Mouse (Mus musculus) NIH3T3 (cell line): ENCODE data around the gene Gm17455.

Source experiments
- DNase-seq: peaks from one replicate; pipeline ENCODE4 v3.0.0-alpha.2; 2012; ENCODE audit warnings: low read depth

Gm17455 gene

DNA sequence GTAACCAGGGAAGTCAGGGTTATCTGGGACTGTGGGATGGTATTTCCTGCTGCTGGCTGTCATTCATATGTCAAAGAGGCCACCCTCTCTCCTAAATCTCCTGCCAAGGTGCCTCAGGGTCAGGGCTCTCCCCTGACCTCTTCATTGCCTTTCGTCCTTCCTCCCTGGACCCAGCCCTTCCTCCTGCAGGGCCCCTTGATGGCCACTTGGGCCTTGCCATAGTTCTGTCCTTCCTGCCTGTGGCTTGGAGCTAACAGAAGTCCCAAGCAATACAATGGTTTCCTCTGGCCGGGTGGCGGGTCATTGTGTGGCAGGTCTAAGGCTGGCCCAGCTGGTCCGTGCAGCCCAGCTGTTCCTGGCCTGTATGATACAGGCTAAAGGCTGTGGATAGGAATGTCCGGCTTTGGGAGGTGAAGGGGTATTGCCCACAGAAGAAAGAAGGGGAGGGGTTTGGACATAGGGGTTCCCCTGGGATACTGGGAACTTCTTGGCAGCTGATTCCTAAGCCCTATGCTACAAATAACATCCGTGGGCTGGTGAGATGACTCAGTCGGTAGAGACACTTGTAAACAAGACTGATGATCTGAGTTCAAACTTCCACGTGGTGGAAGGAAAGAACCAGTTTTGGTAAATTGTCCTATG, 25.5 kb upstream of the Gm17455 start:
- peak; percentile 91 for DNase-seq

DNA sequence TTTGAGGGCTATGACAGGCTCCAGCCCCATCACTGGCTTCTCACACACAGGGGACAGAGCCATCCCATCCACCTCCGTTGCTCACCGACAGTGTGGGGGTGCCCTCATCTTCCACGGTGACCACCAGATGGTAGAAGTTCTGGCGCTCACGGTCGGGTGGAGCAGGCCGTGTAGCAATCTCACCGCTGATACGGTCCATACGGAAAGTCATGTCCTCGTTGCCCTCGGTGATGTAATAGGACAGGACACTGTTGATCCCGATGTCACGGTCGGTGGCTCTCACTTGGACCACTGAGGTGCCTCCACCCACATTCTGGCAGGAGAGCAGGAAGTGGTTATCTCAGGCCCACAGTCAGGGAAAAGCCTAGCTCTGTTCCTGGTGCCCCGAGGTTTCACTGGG, 22.8 kb upstream of the Gm17455 start:
- DNase-seq = no peak

DNA sequence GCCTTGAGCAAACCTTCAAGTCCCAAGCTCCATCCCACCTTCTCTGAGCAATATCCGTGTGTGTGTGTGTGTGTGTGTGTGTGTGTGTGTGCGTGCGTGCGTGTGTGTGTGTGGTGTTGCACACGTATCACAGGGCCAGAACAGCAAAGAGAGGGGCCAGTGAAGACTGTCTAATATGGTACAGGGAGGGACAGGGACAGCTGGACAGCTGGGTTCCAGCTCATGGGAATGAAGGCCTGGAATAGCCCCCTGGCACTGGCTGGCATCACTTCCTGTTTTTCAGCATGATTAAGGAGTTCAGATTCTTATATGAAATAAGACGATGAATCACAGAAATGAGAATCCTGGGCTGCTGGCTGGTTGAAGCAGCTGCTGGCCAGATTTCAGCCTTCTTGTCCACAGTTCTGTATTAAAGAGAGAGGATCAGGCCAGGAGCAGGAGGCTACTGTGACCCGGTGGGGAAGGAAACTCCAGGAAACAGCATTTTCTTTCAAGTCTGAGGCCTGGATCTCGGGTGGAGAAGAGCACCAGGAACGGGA, 20.0 kb upstream of the Gm17455 start:
- DNase-seq = peak; percentile 91

DNA sequence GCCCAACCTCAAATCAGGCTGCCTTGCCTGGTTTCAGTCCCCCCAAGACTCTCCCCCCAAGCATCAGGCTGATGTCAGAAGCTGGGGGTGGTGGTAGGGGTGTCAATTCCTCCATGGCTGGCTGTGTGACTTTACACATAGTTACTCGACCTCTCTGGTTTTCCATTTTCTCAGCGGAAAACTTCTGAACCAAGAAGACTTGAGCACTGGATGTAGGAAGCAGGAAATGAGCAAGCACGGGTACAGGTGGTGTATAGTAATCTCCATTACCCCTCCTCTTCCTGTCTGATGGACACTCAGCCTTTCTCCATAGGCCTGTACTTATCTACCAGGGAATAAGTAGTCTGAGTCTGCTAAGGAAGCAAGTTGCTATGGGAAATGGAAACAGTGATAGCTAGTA, 19.3 kb upstream of the Gm17455 start:
- DNase-seq = no peak

DNA sequence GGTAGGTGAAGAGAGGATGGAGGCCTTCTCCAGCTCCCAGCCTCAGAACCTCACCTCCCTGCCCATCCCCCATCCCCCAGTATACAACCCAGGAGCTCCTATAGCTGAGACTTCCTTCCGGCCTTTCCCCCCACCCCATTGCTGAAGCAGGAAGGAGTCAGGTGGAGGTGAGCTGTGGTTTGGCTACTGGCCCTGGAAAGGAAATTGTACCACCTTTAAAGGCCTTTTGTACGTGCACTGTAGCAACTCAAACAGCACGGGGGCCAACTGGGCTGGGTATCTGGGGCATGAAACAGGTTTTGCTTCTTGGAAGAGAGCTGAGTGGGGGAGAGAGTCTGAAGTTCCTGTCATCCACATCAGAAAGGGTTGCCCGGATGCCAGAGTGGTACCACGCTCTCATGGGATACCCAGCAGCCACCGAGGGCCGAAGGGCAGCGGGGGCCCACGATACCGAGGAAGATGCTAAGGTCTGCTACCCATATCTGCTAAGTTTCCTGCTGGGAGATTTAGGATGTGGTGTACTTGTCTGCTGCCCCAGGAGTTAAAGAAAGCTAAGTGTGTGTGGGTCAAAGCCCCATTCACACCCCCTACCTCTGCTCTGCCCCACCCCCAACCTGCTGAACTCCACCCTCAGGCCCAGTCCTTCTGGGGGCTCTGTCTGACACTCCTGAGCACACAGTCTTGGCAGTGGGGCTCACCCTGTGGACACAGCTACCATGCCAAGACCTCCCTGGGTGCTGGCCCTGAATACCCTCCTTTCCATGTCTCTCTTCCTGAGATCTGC, 18.2 kb upstream of the Gm17455 start:
- DNase-seq = no peak

DNA sequence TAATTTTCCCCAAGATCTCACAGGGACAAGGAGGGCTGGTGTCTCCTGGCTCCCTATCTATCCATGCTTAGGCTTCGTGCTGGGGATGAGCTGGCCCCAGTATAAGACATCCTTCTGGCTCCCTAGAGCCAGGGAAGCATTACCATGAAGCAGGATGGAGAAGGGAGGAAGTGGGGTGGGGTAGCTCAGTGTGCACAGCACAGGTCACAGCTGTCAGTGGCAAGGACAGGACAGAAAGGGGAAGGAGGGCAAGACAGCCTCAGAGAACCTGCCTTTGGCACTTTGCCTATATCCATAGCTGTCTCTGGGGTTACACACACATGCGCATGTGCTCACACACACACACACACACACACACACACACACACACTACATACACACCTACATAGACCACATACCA, 11.2 kb upstream of the Gm17455 start:
- no peak for DNase-seq

DNA sequence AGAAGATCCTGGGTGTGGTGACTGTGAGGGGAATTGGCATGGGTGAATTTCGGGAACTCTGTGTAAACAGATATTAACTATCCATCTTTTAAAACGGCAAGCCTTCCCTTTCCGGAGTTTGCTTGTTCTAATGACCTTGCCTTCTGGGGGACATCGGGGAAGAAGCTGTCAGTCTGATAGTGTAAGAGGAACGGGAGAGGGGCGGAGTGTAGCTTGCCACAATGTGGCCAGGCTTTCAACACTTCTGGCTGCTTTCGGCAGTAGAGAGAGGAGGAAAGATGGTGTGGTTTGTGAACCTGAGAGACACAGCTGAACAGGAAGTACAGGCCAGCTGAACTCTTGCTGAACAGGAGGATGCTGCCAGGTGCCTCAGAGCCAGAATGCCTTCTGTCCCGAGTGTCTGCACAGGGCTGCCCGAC, 10.1 kb upstream of the Gm17455 start:
- DNase-seq = peak; percentile 53

DNA sequence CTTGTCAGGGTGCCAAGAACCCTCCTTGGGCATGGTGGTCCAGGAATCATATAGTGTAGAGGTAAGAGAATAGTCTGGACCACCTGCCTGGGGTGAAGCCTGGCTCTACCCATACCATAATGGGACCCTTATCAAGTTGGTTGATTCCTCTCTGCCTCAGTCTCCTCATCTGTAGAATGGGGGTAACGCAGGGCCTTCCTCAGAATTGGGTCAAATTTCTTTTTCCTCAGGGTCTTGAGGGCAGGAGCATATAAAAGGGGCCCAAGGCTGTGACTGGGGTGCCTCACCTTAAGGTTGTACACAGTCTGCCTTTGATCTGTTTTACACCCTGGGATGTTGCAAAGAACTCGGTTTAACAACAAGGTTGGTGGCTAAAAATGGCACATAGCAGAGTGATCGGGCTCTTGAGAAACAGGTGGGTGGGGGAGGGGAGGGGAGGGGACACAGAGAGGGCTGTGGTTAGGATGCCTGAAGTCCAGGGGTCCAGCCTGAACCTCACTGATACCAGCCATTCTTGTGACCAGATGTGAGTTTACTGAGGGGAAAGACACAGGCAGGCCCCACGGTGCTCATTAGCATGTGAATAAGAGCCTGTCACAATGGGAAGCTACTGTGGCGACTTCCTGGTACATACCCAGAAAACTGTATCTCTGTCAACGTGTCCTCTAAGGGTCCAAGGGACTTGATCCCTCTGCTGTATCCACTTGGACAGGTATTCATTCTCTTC, 9.2 kb upstream of the Gm17455 start:
- no peak for DNase-seq

DNA sequence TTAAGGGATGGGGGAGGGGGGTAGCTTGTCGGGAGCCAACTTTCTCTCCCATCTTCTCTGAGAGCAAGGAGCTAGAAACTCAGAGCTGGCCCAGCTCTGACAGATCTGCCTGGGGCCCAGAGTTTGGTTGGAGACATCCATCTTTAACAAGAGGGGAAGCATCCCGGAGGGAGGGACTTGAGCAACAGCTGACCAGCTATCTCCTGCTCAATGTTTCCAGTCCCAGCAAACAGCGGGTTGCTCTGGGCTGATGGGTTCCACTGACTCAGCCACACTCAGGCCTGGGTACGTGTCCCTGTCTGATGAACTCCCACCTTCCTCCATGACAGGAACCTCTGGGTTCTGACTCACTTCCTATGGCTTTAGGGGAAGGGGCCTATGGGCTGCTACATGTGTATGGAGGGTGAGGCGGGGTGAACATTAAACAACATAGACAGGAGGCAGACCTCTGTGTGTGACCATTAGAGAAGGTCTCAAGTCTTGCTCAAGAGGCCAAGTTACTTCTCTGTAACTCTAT, 8.6 kb upstream of the Gm17455 start:
- DNase-seq = no peak

DNA sequence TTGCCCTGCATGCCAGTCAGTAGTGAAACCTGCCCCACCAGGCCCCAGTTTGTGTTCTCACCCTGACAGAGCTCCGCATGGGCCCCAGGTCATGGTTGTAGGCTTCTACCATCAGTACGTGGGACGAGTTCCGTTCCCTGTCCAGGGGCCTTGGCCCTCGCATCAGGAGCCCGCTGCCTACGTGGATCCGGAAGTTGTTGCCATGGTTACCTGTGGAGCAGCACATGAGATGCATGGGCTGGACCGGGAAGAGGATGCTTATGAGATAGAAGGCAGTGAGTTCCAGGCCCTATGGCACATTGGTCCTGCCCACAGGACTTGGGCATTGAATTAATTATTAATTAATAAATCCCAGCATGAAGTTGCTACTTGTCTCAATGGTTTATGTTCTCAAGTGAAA, 7.9 kb upstream of the Gm17455 start:
- no peak for DNase-seq

DNA sequence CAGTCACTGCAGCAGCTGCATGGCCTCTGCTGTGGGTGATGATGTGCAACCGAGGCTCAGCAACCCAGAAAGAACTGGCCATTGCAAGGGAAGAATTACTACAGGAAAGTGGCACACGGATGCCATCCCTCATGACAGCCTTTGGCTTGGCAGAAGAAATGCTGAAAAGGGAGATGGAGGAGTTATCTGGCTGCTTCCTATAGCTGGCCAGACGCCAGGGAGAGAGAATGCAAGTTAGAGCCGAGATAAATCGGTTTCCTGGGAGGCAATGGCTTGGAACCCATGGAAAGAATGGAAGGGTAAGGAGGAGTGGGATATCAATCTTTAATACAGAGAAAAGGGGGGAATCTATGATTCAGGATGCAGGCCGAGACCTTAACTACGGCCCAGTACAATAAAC, 4.6 kb upstream of the Gm17455 start:
- peak; percentile 38 for DNase-seq

DNA sequence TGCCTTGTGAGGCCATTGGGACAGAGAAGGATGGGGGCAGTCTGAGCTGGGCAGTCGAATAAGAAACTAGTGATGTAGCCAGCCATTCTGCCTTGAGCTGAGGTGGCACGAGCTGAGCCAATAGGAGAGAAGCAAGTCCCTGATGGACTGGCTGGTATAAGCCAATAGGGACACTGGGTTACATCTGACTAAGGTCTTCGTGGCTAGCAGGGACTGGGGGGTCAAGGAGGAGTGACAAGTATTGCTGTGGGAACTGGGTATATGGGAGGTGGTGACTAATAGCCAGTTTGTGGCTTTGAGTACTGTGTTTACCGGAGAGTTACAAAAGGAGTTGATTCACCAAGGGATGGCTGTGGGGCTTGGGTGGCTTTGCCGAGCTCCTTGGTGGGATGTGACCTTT, 3.9 kb upstream of the Gm17455 start:
- peak; percentile 58 for DNase-seq

DNA sequence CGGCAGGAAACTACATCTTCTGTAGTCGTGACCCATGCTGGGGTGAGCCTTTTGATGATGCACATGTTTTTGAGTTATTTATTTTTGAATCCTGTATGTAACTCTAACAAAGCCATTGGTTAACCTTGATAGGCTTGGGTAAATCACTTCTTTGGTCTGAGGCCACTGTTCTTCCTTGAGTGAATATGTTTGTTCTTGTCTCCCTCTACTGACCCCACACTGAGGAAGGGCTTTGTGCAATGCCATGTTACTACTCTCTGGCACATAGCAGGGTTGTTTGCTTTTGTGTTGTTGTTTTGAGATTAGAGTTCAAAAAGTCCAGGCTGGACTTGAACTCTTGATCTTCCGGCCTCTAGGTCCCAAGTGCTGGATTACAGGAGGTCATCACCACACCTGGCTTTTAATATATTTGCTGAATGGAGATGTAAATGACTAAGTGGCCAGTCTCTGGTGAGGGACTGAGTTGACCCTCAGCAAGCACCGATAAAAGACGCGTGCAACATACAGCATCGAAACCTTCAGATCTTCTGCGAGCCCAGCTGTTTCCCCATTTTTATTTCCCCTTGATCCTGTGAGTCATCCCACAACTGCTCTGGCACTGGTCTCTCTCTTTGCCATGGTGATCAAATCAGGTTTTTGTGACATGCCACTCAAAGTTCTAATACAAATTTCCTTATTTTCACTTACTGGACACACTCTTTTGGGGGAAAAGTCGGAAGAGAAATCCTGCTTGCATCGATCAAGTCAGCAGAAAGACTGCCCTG, 1.3 kb upstream of the Gm17455 start:
- DNase-seq = peak; percentile 60

DNA sequence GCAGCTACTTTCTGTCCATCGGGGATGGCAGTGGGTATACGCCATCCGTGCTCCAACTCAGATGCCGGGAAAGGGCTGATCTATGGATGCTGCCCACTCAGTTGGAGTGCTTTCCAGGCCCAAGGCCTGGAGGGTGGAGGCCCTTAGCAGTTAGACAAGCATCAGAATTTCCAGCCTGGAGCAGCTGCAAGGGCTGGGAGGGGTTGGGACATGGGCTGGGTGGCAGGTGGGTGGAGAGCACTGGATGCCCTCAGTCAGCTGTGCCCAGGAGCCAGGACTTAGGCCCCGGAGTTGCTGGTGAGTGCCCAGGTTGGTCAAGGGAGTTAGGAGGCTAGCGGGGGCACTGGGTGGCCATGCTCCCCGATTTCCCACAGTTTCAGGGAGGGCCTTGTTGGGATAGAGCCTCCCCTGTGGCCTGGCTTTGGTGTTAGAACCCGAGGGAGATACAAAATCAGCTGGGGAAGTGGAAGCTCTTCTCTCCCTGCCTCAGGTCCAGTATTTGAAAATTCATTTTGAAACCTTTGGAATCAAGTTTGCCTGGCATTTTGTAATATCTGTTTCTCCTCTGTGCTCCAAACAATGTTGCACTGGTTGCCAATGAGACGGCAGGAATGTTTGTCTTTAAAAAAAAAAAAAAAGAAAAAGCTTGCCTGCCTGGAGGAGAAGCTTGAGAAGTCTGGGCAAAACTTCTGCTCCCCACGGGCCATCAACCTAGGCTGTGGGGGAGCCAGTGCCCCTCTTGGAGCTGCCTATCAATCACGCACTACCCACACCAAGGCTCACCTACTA, 1.2 kb downstream of the Gm17455 start:
- DNase-seq = peak; percentile 63

DNA sequence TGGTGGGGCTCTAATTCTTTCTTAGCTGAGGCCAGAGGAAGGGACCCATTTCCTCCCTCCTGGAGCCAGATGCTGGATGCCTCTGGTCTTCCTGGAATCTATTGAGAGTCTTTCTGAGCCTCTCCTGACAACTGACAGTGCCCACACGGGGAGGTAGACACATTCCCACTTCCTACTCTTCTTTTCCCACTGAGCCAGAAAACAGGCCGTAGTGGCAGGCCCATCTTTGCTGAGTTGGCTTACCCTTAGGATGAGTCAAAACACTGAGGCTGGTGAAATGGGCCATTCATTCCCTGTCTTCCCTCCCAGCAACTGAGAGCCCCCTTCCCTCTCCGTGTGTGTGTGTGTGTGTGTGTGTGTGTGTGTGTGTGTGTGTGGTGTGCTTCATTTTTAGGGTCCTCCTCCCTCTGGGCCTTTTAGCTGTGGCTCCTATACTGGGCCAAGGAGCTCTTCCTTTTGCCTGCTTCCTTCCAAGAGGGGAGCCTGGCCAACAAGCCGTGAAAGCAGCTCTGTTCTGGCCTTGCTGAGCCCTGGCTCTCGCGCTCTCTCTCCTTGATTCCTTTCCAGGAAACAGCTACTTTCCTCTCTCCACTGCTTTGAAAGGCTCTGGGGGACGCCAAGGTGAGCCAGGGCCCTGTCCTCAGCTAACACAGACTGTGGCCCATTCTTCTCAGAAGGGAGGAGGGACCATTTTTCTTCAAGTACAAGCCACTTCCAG, 6.1 kb downstream of the Gm17455 start:
- peak; percentile 68 for DNase-seq

DNA sequence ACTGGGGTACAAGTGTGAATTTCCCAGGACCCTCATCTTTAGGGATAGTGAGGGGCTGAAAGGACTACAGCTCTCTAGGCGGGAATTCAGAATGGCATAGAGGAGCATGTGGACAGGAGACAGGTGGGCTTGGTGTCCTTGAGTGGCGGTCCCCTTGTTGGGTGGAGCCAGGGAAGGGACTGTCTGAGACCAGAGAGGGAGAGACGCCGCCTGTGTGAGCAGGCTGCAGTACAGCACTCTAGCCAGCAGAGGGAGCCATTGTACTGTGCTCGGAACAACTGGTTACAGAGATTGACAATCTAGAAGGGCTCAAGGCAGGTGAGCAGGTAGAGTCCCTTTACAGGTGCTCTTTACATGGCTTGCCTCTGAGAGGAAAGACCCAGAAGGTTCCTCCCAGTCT, 8.3 kb downstream of the Gm17455 start:
- peak; percentile 81 for DNase-seq

DNA sequence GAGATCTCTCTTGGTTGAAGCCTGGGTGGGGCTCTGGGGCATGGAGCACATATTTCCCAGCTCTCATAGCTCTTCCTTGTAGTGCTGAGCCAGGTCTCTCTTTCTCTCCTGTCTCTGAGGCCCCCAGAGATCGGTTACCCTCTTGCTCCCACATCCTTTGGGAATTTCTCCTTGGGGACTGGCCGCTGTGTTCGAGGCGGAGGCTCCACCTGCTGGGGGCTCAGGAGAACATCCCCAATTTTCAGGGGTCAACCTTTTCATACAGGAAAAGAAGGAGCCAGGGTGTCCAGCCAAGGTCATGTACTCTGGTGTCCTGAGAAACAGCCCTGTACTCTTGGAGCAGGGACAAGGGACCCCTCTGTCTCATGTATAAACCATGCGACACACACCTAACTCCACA, 12.3 kb downstream of the Gm17455 start:
- DNase-seq = peak; percentile 51

DNA sequence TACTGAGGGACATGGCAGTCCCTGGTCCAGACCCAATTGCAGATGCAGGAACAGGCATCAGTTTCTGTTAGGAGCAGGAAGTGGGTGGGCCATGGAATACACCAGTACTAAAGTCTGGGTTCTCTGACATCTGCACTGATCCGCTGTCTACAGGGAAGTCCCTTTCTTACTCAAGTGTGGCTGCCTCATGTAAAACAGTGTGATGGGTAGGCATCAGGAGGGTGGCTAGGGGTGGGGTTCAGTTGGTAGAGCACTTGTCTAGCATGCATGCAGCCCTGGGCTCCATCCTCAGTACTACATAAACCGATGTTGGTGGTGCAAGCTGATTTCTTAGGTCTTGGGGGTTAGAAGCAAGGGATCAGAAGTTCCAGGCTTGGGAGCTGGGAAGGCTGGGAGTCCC, 14.2 kb downstream of the Gm17455 start:
- DNase-seq = no peak

DNA sequence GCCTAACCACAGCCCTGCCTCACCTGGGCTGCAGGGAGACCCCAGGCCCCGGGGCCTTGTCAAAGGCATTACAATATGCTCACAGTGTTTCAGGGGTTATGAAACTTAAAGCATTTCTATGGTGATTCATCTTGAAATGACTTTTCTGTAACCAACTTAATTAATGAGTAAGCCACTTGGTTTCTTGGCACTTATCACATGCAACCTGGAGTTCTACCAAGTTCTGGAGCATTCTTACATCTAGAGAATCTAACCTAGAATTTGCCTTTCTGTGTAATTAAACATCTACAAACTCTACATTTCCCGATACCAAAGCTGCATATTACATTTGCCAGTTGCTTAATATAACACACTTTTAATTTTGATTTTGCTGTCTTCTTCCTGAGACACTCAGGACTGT, 17.5 kb downstream of the Gm17455 start:
- peak; percentile 79 for DNase-seq

DNA sequence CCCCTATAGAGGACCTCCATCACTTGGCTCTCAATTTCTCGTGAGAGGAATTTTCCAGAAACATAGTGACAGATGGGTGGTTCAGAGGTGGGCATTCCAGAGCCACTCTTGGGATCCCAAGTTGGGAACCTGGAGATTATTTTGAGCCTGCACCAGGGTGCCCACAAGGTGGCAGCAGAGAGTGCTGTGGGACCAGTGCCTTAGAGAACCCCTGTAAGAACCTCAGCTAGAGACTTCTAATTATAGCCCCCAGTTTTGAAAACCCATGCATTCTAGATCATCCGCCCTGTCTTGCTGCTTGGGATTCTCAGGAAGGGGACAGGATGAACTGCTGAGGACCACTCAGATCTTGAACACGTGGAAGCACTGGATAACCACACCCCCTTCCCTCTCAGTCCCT, 18.6 kb downstream of the Gm17455 start:
- DNase-seq = peak; percentile 84
